Mouse (Mus musculus) cerebellum, postnatal 25 days (tissue): Measurements from ENCODE around the gene Rpp38.

Experiments
- DNase-seq, 2 experiments: peaks; one replicate each; pipeline ENCODE4 v3.0.0; 2021; ENCODE audit warnings: mixed read lengths in 2 of 2

Gene Rpp38

DNA sequence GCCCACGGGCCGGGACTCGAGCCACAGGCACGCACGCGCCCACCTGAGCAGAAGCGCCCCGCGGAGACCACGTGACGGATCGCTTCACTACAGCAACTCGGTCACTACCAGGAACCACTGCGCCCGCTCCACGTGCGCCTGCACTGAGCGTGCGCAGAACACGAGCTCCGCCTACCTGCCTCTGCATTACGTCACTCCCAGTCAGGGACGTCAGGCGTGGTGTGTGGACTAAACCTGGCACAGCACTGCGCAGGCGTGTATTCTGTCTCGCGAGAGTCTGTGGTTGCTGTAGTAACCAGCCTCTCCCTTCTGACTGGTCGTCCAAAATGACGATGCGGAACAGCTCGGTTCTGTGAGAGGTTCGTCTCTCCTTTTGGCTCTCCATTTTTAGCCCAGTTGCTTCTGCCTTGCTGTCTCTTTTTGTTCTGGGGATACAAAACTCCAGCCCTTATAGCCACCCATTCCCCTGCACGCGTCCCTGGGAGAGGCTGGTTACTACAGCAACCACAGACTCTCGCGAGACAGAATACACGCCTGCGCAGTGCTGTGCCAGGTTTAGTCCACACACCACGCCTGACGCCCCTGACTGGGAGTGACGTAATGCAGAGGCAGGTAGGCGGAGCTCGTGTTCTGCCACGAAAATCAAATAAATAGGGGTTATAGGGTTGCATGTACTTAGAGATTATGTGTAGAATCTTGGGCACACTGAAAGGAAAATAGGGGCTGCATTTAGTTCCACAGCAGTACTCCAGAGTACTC, at the start of gene Rpp38:
Gene Rpp38, minus strand, starts transcription at position 160 of the 759 bp plus-strand sequence.
- DNase-seq, result peak; percentile 97

- DNase-seq, result no peak
Observed at GRCm38 (mm10) chr2:3365127-3365526, 32.7 kb upstream of the Rpp38 start.

GRCm38 (mm10) chr2:3361067-3361466, 28.6 kb upstream of the Rpp38 start:
- no peak for DNase-seq

- no peak for DNase-seq
Observed at GRCm38 (mm10) chr2:3357887-3358286, 25.4 kb upstream of the Rpp38 start.

- DNase-seq, result no peak
Observed at GRCm38 (mm10) chr2:3356311-3356710, 23.9 kb upstream of the Rpp38 start.

DNA sequence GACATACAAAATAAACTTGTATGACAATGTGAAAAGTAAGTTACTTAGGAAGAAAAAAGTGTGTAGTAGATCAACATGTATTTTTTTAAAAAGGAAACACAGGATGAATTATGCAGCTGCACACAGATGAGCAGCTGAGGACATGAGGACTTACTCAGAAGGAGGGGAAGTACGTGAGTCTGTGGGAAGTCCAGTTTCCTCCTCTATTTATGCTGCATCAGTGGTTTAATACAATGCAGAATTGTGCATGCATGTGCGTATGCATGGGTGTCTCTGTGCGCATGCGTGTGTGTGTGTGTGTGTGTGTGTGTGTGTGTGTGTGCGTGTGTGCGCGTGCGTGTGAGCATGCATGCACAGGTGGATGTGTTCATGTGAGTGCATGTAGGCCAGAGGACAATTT, 23.4 kb upstream of the Rpp38 start:
- DNase-seq, result no peak

GRCm38 (mm10) chr2:3353160-3353559, 20.7 kb upstream of the Rpp38 start:
- DNase-seq, result no peak

- DNase-seq, result peak in 1 of 2 experiments; percentile 21
Observed at GRCm38 (mm10) chr2:3348919-3349318, 16.5 kb upstream of the Rpp38 start.

DNA sequence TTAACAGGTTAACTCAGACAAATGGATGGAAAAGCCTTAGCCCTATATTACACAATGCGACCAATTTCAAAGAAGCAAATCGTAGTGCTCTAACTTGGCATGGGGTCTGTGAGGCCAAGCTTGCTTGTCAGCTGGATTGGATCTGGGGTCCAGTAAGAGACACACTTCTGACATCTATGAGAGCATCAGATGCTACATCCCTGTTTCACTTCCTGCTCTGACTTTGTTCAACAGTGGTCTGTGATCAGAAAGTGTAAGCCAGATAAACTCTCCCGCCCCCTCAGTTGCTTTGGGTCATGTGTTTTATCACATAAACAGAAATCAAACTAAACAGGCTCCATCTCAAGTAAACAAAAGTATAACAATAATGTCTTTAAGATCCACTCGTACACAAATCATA, 16.0 kb upstream of the Rpp38 start:
- no peak for DNase-seq

- peak; percentile 62 to 76 for DNase-seq
Observed at GRCm38 (mm10) chr2:3335611-3336301, 3.3 kb upstream of the Rpp38 start, which contains the start of gene Acbd7. TSS of gene Acbd7 (plus strand) at chr2:3336168.

DNA sequence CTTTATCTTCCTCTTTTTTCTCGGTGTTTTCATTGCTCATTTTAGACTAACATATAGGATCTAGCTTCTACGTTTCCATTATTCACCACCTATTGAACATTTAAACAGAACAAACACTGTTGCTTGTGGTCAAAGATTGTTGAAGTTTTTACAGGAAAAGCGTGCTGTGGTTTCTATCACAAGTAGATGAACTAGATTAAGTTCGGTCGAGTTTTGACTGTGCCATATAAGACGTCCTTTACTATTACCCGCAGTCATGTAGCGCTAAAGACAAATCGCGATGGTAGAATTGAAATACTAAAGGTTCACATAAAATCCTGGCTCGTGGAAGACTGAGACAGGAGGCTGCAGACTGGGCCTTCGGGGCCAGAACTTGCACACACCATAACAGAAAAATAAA, 1.3 kb upstream of the Rpp38 start:
- no peak for DNase-seq

GRCm38 (mm10) chr2:3332056-3332455, 387 bp downstream of the Rpp38 start:
- no peak for DNase-seq

GRCm38 (mm10) chr2:3331071-3331703, 1.3 kb downstream of the Rpp38 start:
- peak; percentile 9 to 23 for DNase-seq

DNA sequence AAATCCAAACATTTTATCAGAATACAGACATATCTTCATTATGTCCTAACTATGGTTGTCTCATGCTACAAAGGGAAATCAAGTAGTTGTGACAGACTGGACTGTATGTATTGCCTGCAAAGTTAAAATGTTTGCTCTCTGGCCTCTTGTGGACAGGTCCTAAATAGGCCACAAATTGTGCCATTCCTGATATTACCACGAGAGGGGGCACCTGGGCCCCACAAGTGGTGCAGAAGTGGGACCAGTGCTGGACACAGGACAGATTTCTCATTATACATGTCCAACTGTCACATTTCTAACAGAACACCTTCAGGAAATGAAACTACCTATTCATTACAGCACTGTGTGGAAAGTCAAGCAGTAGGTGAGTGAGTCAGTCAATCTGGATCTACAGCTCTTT, 5.1 kb downstream of the Rpp38 start:
- peak; percentile 71 to 86 for DNase-seq

- DNase-seq, result no peak
Observed at GRCm38 (mm10) chr2:3326547-3326946, 5.9 kb downstream of the Rpp38 start.

DNA sequence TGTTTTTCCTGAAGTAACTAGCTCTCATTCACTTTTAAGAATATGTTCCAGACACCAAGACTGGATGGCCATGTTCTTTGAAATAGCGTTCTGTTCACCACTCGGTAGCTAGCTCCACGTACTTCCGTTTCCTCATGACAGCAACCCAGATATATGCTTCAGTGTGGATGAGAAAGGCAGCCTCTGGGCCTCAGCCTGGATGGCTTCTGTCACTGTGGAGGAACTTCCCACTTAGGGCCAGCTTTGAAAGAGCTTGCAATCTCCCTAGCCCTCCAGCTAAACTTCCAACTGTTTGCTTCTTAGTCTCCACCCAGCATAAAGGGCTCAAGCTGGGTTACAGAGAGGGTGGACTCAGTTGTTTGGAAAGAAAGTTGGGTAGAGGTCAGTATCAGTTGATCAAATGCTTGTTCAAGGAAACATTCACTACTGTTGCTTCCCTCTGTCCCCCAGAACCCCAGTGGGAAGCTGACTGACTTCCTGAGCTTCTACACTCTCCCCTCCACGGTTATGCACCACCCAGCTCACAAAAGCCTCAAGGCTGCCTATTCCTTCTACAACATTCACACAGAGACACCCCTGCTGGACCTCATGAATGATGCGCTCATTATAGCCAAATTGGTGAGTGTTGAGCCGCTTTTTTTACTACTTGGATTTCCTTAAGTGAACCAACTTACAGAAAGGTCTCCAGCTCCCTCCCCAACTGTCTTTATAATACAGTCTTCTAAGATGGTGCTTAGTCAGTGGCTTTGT, 7.9 kb downstream of the Rpp38 start:
- DNase-seq, result no peak

- DNase-seq, result no peak
Observed at GRCm38 (mm10) chr2:3323132-3323531, 9.3 kb downstream of the Rpp38 start.

DNA sequence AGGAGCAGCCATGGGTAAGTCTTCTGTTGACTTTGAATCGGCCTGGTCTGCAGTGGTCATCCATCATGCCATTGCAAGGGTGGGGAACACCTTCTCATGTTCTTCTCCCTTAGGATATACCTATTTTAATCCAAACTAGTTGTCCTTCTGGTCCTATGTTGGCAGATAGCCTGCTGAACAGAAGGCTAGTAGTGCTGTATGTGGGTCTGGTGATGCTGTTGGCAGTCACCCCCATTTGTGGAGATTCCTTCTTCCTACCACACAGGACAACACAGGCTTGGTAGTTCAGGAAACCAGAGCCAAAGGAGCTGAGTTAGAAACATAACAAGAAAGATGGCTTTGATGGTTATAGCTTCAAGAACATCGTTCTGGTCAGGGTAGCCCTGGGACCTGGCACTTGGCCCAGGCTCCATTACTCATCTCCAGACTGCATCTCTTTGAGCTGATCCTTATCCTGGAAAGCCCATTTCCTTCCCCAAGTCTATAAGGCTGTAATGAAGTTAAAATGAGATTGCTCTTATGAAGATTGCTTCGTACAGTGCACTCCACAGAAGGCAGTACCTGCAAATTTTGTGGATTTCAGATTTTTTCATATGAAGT, 26.9 kb downstream of the Rpp38 start:
- DNase-seq, result peak; percentile 67 to 77

DNA sequence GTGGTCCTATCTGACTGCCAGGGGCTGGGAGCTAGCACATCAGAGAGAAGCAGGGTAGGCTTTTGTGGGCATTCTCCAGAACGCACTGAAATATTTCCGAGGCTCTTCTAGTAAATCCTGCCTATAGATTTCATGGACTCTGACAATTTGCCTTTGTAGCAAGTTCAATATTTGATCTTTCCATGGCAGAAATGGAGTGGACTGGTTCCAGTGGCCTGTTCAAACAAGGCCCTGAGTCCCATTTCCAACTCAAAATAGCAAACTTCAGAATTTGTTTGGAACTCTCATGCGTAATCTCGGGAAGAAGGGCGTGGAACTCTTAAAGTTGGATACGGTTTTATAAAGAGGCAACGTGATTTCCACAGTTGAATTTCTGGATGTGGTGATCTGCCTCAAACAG, 36.6 kb downstream of the Rpp38 start:
- no peak for DNase-seq

DNA sequence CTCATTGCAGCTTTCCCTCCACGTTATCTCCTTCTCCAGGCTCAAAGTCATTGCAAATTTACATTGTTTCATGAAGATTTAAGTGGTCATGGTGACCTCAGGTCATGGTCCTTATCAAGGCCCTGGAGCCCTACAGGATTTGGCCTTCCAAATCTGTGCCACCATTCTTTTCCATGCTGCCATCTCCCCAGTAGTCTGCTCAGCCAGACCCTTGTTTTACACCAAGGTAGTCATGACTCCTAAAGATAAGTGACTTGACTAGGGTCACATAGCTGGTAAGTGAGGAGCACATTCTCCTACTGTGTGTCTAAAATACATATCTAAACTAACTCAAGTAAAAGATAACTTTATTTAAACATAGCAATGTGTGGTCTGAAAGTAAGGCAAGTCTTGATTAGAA, 40.3 kb downstream of the Rpp38 start:
- no peak for DNase-seq

- DNase-seq, result no peak
Observed at GRCm38 (mm10) chr2:3289581-3289980, 42.9 kb downstream of the Rpp38 start.

- no peak for DNase-seq
Observed at GRCm38 (mm10) chr2:3286243-3286642, 46.2 kb downstream of the Rpp38 start.

DNA sequence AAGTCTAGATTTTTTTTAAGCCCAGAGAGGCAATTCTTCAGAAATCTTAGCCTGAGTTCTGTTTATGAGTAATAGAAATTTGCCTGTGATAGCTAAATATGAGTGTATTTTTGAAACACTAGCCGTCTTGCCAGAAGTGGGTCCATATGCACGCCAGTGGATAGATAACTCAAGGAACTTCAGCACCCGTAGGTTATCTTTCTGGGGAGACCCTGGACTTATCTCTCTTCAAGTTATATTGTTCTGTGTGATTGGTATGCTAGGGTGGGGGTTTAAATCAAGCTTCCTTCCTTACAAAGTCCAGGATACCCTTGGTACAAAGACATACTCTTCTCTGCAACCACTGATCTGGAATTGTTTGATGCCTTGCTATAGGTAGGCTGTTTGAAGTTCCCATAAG, 46.7 kb downstream of the Rpp38 start:
- DNase-seq, result no peak
